Mouse (Mus musculus) embryonic fibroblast, embryonic 13.5 days (primary cell): ENCODE data around the gene Kbtbd8.

Source experiments
- CTCF ChIP-seq: IDR thresholded peaks from 2 replicates; pipeline ENCODE4 v1.5.1; 2011; ENCODE audit warnings: mild to moderate bottlenecking, control low read depth, low read length, moderate library complexity, borderline replicate concordance; ENCODE audit not compliant: insufficient read depth
- POLR2A ChIP-seq: IDR thresholded peaks from 2 replicates; pipeline ENCODE4 v1.6.1; 2011; ENCODE audit warnings: low read depth, mild to moderate bottlenecking, control low read depth, low read length, moderate library complexity

- no peak for TF ChIP-seq POLR2A
- no peak for TF ChIP-seq CTCF
These were observed 2.3 kb downstream of the Kbtbd8 start for GRCm38 (mm10) chr6:95119389-95119788.
